Mouse (Mus musculus): ENCODE measurements around the gene Thsd7b. TPM values are rescaled to one million over a fixed set of nuclear protein-coding genes. Genes with fewer than 3 reads are reported as not detected.

Thsd7b gene
- 0.80 and 0.88 TPM in 2 replicates for polyA plus RNA-seq (2015; fragmentation: Nextera tagmentation; extraction: Ambion mirVana)

GRCm38 (mm10) chr1:129272982-129273937 lies at the start of gene Thsd7b:
Thsd7b (plus strand) TSS chr1:129273302.

